Mouse (Mus musculus): ENCODE data around the gene Gnb1. TPM values are rescaled to one million over a fixed set of nuclear protein-coding genes. Genes with fewer than 3 reads are reported as not detected.

Gene Gnb1
- polyA plus RNA-seq, 1 experiment from 2014 or later, result 625 TPM

Other genes starting within 250 kb of the Gnb1 start
- gene Faap20, start 241.6 kb upstream of the Gnb1 start, polyA plus RNA-seq (2014; fragmentation: Nextera tagmentation; extraction: Ambion mirVana), result 103 and 104 TPM in 2 replicates
- 6.3 and 9.3 TPM in 2 replicates for gene Prkcz, start 130.0 kb upstream of the Gnb1 start, polyA plus RNA-seq (2014; fragmentation: Nextera tagmentation; extraction: Ambion mirVana)
- 0.08 TPM in 1 of 2 replicates, not detected in the other for gene Gabrd, start 93.2 kb upstream of the Gnb1 start, polyA plus RNA-seq (2014; fragmentation: Nextera tagmentation; extraction: Ambion mirVana)
- gene Cfap74, start 82.2 kb upstream of the Gnb1 start, polyA plus RNA-seq (2014; fragmentation: Nextera tagmentation; extraction: Ambion mirVana), result 5.1 and 6.1 TPM in 2 replicates
- gene Tmem52, start 22.2 kb upstream of the Gnb1 start, polyA plus RNA-seq (2014; fragmentation: Nextera tagmentation; extraction: Ambion mirVana), result not detected in 2 replicates
- 99.1 and 105 TPM in 2 replicates for gene Nadk, start 71.0 kb downstream of the Gnb1 start, polyA plus RNA-seq (2014; fragmentation: Nextera tagmentation; extraction: Ambion mirVana)
- gene Slc35e2, start 110.1 kb downstream of the Gnb1 start, polyA plus RNA-seq (2014; fragmentation: Nextera tagmentation; extraction: Ambion mirVana), result 16.1 and 16.4 TPM in 2 replicates
- gene Cdk11b, start 133.5 kb downstream of the Gnb1 start, polyA plus RNA-seq (2014; fragmentation: Nextera tagmentation; extraction: Ambion mirVana), result 69.4 and 79.9 TPM in 2 replicates
- gene Gm10563, start 154.0 kb downstream of the Gnb1 start, polyA plus RNA-seq (2014; fragmentation: Nextera tagmentation; extraction: Ambion mirVana), result not detected in 2 replicates
- gene Mmp23, start 162.0 kb downstream of the Gnb1 start, polyA plus RNA-seq (2014; fragmentation: Nextera tagmentation; extraction: Ambion mirVana), result 11.3 and 12.2 TPM in 2 replicates
- gene Mib2, start 177.8 kb downstream of the Gnb1 start, polyA plus RNA-seq (2014; fragmentation: Nextera tagmentation; extraction: Ambion mirVana), result 16.0 and 16.6 TPM in 2 replicates
- 2.0 and 2.1 TPM in 2 replicates for gene Fndc10, start 203.0 kb downstream of the Gnb1 start, polyA plus RNA-seq (2014; fragmentation: Nextera tagmentation; extraction: Ambion mirVana)
- 145 and 147 TPM in 2 replicates for gene Ssu72, start 213.4 kb downstream of the Gnb1 start, polyA plus RNA-seq (2014; fragmentation: Nextera tagmentation; extraction: Ambion mirVana)
- gene Tmem240, start 243.4 kb downstream of the Gnb1 start, polyA plus RNA-seq (2014; fragmentation: Nextera tagmentation; extraction: Ambion mirVana), result 0.55 and 0.79 TPM in 2 replicates